Mouse (Mus musculus): ENCODE data around the gene Nes. TPM values are rescaled to one million over a fixed set of nuclear protein-coding genes. Genes with fewer than 3 reads are reported as not detected.

Nes gene
- polyA plus RNA-seq, 1 experiment from 2014 or later = 5.7 TPM

DNA sequence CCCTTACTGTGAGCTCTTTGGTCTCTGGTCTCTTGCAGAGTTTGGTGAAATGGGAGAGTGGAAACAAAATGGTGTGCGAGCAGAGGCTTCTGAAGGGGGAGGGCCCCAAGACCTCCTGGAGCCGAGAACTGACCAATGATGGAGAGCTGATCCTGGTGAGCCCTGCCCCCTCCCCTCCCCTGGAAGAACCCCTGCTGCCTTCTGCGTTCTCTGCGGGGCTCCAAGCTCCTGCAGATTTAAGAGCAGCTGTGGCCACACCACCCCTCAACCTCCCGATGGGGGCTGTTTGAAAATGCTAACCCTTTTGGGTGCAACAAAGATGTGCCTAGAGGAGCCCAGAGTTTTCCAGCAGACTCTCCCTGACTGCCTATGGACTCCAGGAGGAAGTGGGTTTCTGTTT lies 18.4 kb upstream of the Nes start:
- peak overlapping the region; percentile 41; the same call in 1 of the 2 replicates for H3K9ac ChIP-seq (ENCODE audit: low read length)

DNA sequence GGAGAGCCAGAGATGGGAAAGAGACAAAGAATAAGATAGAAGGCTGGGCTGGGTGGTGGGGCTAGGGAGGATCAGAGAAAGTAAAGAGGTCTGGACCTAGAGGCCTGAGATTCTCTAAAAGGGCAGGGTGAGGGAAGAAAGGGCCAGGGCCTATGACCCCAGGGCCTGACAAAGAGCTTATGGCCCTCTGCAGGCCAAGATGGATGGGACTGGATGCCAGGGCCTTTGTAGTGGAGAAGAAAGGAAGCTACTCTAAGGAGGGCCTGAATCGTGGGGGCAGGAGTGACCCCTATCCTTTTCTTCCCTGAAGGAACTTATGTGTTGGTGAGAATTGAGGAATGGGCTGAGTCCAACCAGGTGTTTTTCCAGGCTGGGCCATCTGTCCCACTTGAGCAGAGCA lies 12.8 kb upstream of the Nes start:
- ATAC-seq (ENCODE audit: low FRiP score, low TSS enrichment) (no peak), DNase-seq (ENCODE audit: low spot score) (no peak)
- H3K27me3 ChIP-seq (ENCODE audit: control insufficient read depth, insufficient read depth, low read length) = no peaks in the 10 kb centered on the region
- peak overlapping the region; percentile 53 for H3K27ac ChIP-seq (replicated peaks)
- no peaks in the 10 kb centered on the region for H3K9me3 ChIP-seq (ENCODE audit: control insufficient read depth, low read length)
- no peak overlapping the region for H3K4me2 ChIP-seq (replicated peaks; ENCODE audit: low read depth)
- H3K36me3 ChIP-seq (ENCODE audit: control insufficient read depth, insufficient read depth, low read length) = no peaks in the 10 kb centered on the region
- no peak overlapping the region for H3K9ac ChIP-seq (ENCODE audit: low read length)
- TF ChIP-seq CTCF (IDR thresholded peaks at IDR 0.05; ENCODE audit: low read depth) (no peak), EP300 (optimal IDR thresholded peaks at IDR 0.05) (no peak)
- WGBS = 12% methylated on average over 1 of the region's 1 CpGs
- no peak overlapping the region for H3K4me3 ChIP-seq (ENCODE audit: low read depth, low read length)
- peaks cover 5% of the 10 kb centered on the region for H3K4me1 ChIP-seq (replicated peaks; ENCODE audit: control insufficient read depth, insufficient read depth)

More for the DNA sequence above, 18.4 kb upstream of the Nes start:
- ATAC-seq (ENCODE audit: low FRiP score, low TSS enrichment) (peak; percentile 68; the same call in 1 of the 2 replicates), DNase-seq (ENCODE audit: low spot score) (peak; percentile 19)
- WGBS = 9% methylated on average over 5 of the region's 5 CpGs
- Histone ChIP-seq H3K36me3 (ENCODE audit: control insufficient read depth, insufficient read depth, low read length) (no peaks in the 10 kb centered on the region), H3K4me2 (replicated peaks; ENCODE audit: low read depth) (peak overlapping the region; percentile 47), H3K27ac (replicated peaks) (peak overlapping the region; percentile 61; the same call in 1 of the 2 replicates), H3K27me3 (ENCODE audit: control insufficient read depth, insufficient read depth, low read length) (no peaks in the 10 kb centered on the region), H3K4me1 (replicated peaks; ENCODE audit: control insufficient read depth, insufficient read depth) (no peaks in the 10 kb centered on the region; the same call in none of the 2 replicates), H3K9me3 (ENCODE audit: control insufficient read depth, low read length) (no peaks in the 10 kb centered on the region), H3K4me3 (ENCODE audit: low read depth, low read length) (peak overlapping the region; percentile 23)
- TF ChIP-seq CTCF (IDR thresholded peaks at IDR 0.05; ENCODE audit: low read depth) = no peak
- TF ChIP-seq EP300 (optimal IDR thresholded peaks at IDR 0.05) = no peak

DNA sequence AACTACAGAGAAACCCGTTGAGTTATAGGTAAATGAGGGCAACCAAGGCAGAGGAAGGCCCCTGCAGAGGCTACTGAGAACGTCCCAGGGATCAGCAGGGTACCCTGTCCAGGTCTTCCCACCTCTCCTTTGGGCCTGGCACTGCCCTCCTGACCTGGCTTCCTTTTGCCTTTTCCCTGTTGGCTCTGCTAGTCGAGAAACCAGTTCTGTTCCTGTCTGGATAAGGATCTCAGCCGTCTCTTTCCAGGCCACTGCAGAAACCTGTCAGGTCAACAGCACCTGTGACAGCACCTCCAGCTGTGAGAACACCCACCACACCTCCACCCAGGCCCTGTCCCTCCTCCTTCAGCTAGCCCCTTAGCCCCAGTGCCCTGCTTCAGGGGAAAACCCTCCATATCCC lies 12.4 kb upstream of the Nes start:
- no peaks in the 10 kb centered on the region for H3K27me3 ChIP-seq (ENCODE audit: control insufficient read depth, insufficient read depth, low read length)
- DNase-seq (ENCODE audit: low spot score) (no peak), ATAC-seq (ENCODE audit: low FRiP score, low TSS enrichment) (no peak)
- no peak overlapping the region for H3K4me2 ChIP-seq (replicated peaks; ENCODE audit: low read depth)
- no peaks in the 10 kb centered on the region for H3K36me3 ChIP-seq (ENCODE audit: control insufficient read depth, insufficient read depth, low read length)
- peak overlapping the region; percentile 53 for H3K27ac ChIP-seq (replicated peaks)
- 39% methylated on average over 4 of the region's 4 CpGs for WGBS
- H3K9me3 ChIP-seq (ENCODE audit: control insufficient read depth, low read length) = no peaks in the 10 kb centered on the region
- TF ChIP-seq CTCF (IDR thresholded peaks at IDR 0.05; ENCODE audit: low read depth) (no peak), EP300 (optimal IDR thresholded peaks at IDR 0.05) (no peak)
- peaks cover 5% of the 10 kb centered on the region for H3K4me1 ChIP-seq (replicated peaks; ENCODE audit: control insufficient read depth, insufficient read depth)
- H3K9ac ChIP-seq (ENCODE audit: low read length) = no peak overlapping the region
- H3K4me3 ChIP-seq (ENCODE audit: low read depth, low read length) = no peak overlapping the region

DNA sequence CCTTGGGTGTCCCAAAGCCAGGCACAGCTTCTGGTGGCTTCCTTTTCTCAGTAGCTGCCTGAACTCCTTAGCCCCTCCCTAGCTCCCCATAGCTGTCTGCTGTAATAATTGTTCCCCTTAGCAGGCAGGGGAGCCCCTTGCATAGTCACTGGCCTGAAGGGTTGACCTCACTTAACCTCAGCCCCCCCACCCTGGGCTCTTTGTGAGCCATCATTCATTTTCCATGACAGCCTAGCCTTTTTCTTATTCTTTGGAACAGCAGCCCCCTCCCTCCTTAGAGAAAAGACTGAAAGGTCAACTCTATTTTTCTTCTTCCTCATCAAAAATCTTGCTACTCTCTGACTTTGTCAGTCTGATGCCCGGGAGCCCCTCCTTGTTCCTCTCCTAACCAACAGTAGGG lies 11.9 kb upstream of the Nes start:
- 11% methylated on average over 1 of the region's 1 CpGs for WGBS
- peaks cover 5% of the 10 kb centered on the region for H3K4me1 ChIP-seq (replicated peaks; ENCODE audit: control insufficient read depth, insufficient read depth)
- H3K27ac ChIP-seq (replicated peaks) = 0 out of 2 replicates have a peak overlapping the region, but pooled peaks have one; percentile 9
- H3K4me3 ChIP-seq (ENCODE audit: low read depth, low read length) = no peak overlapping the region
- TF ChIP-seq EP300 (optimal IDR thresholded peaks at IDR 0.05) (no peak), CTCF (IDR thresholded peaks at IDR 0.05; ENCODE audit: low read depth) (no peak)
- no peaks in the 10 kb centered on the region for H3K36me3 ChIP-seq (ENCODE audit: control insufficient read depth, insufficient read depth, low read length)
- DNase-seq (ENCODE audit: low spot score) (no peak), ATAC-seq (ENCODE audit: low FRiP score, low TSS enrichment) (no peak)
- no peak overlapping the region for H3K9ac ChIP-seq (ENCODE audit: low read length)
- no peaks in the 10 kb centered on the region for H3K9me3 ChIP-seq (ENCODE audit: control insufficient read depth, low read length)
- no peaks in the 10 kb centered on the region for H3K27me3 ChIP-seq (ENCODE audit: control insufficient read depth, insufficient read depth, low read length)
- no peak overlapping the region for H3K4me2 ChIP-seq (replicated peaks; ENCODE audit: low read depth)

DNA sequence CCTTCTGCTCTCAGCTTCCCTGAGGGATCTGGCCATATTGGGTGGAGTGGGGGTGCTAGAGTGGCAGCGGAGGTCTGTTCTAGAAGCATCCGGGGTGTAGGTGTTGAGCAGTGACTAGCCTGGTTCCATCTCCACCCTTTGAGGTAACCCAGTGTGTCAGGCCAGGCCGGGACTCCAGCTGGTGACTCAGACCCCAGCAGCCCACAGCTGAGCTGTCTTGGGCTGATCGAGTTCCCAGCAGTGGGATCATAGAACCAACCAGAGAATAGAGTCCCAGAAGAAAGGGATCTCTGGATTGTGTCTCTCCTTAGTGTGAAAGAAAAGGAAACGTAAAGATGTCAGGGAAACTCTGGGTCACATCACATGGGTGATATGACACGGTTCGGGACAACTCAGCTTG lies 11.5 kb upstream of the Nes start:
- DNase-seq (ENCODE audit: low spot score) (no peak), ATAC-seq (ENCODE audit: low FRiP score, low TSS enrichment) (no peak)
- WGBS = 61% methylated on average over 7 of the region's 7 CpGs
- Histone ChIP-seq H3K36me3 (ENCODE audit: control insufficient read depth, insufficient read depth, low read length) (no peaks in the 10 kb centered on the region), H3K4me1 (replicated peaks; ENCODE audit: control insufficient read depth, insufficient read depth) (peaks cover 5% of the 10 kb centered on the region), H3K27me3 (ENCODE audit: control insufficient read depth, insufficient read depth, low read length) (no peaks in the 10 kb centered on the region), H3K27ac (replicated peaks) (0 out of 2 replicates have a peak overlapping the region, but pooled peaks have one; percentile 89), H3K4me3 (ENCODE audit: low read depth, low read length) (no peak overlapping the region), H3K4me2 (replicated peaks; ENCODE audit: low read depth) (no peak overlapping the region), H3K9me3 (ENCODE audit: control insufficient read depth, low read length) (no peaks in the 10 kb centered on the region), H3K9ac (ENCODE audit: low read length) (no peak overlapping the region)
- TF ChIP-seq EP300 (optimal IDR thresholded peaks at IDR 0.05) = no peak
- TF ChIP-seq CTCF (IDR thresholded peaks at IDR 0.05; ENCODE audit: low read depth) = no peak

DNA sequence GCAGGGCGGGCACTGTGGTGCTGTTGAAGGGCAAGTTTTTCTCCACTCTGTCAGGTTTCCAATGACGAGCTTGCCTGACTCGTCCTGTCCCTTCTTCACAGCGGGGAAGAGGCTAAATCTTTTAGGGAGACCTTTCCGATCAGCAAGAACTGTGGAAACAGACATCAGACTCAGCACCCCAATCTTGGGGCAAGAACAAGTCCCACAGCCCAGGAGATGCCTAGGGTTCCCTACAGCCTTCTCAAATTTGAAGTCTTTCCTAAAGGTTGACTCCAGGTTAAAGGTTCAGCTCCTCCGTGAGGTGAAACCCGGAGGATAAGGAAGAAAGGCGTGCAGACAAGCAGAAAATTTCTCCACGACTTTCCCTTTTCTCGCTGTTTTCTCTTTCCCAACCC lies 10.7 kb upstream of the Nes start:
- Histone ChIP-seq H3K4me1 (replicated peaks; ENCODE audit: control insufficient read depth, insufficient read depth) (peaks cover 5% of the 10 kb centered on the region), H3K9me3 (ENCODE audit: control insufficient read depth, low read length) (no peaks in the 10 kb centered on the region), H3K27ac (replicated peaks) (peak overlapping the region; percentile 89), H3K4me2 (replicated peaks; ENCODE audit: low read depth) (peak overlapping the region; percentile 87), H3K36me3 (ENCODE audit: control insufficient read depth, insufficient read depth, low read length) (no peaks in the 10 kb centered on the region), H3K9ac (ENCODE audit: low read length) (peak overlapping the region; percentile 72), H3K27me3 (ENCODE audit: control insufficient read depth, insufficient read depth, low read length) (no peaks in the 10 kb centered on the region), H3K4me3 (ENCODE audit: low read depth, low read length) (peak overlapping the region; percentile 48)
- ATAC-seq (ENCODE audit: low FRiP score, low TSS enrichment) = no peak
- TF ChIP-seq CTCF (IDR thresholded peaks at IDR 0.05; ENCODE audit: low read depth) = no peak
- no peak for TF ChIP-seq EP300 (optimal IDR thresholded peaks at IDR 0.05)
- DNase-seq (ENCODE audit: low spot score) = no peak
- WGBS = 8% methylated on average over 10 of the region's 10 CpGs
